Mouse (Mus musculus) erythroblast, embryonic 14.5 days (primary cell): ENCODE data around the gene Vmn1r32.

ENCODE experiments used
- GATA1 ChIP-seq: IDR thresholded peaks from 2 replicates; pipeline ENCODE4 v1.6.1; 2012; ENCODE audit warnings: low read length, inconsistent platforms, mixed read lengths
- TAL1 ChIP-seq: IDR thresholded peaks from 3 replicates; pipeline ENCODE4 v1.6.1; 2012; ENCODE audit warnings: low read length, inconsistent platforms, mixed read lengths

GRCm38 (mm10) chr6:66528386-66528785, 31.5 kb downstream of the Vmn1r32 start:
- TF ChIP-seq GATA1 (no peak), TAL1 (no peak)
